Comparison of ENCODE assay signal across 8 mouse cellular contexts in the genomic region with DNA sequence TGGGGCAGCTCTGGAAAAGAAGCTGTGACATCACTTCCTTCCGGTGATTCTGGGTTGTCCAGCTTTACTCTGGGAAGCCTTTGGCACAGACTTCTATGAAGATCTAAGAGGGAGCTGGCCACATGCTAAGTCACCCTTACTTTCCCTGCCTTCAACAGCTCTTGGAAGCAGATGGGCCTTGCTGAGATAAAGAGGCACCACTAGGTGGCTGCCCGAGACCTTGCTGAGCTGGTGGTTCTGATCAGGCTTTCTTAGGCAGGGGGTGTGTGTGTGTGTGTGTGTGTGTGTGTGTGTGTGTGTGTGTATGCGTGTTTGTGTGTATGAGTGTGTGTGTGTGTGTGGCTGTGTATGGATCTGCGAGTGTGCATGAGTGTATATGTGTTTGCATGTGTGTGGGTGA. TPM values are rescaled to one million over a fixed set of nuclear protein-coding genes. Genes with fewer than 3 reads are reported as not detected.
DNase-seq lines count a peak whose midpoint lies in the region; ATAC-seq and TF ChIP-seq lines count a peak whose summit lies in the region.

No protein-coding gene starts in this region.

- ATAC-seq in lung, postnatal 0 days: peak; percentile 46; the same call in 1 of the 2 replicates
- no peak for ATAC-seq in activated CD4-positive, CD25-positive, alpha-beta regulatory T cell, adult 4 months

- TF ChIP-seq EP300 in lung, postnatal 0 days (IDR thresholded peaks at IDR 0.05): no peak

- H3K4me3 ChIP-seq in embryonic facial prominence, embryonic 10.5 days: no peak overlapping the region
- H3K4me3 ChIP-seq in lung, postnatal 0 days (ENCODE audit: low read depth, low read length): no peak overlapping the region

- peaks cover 46% of the 10 kb centered on the region for H3K4me1 ChIP-seq in embryonic facial prominence, embryonic 10.5 days
- H3K4me1 ChIP-seq in lung, postnatal 0 days (ENCODE audit: insufficient read depth, low read depth, low read length): peaks cover 7% of the 10 kb centered on the region; the same call in 1 of the 2 replicates

- peaks cover 16% of the 10 kb centered on the region; the same call in 1 of the 2 replicates for H3K27me3 ChIP-seq in embryonic facial prominence, embryonic 10.5 days (replicated peaks; ENCODE audit: low read depth, poor library complexity, severe bottlenecking)
- H3K27me3 ChIP-seq in lung, postnatal 0 days (replicated peaks; ENCODE audit: insufficient read depth, low read length): no peaks in the 10 kb centered on the region

- intact Hi-C loops in heart, postnatal 36 days (cut with DNase I): loop anchor here (2.0 to 10.0 kb wide), 4 partner anchors 58 to 340 kb away; no protein-coding TSS in a partner anchor

- peak; percentile 33 for DNase-seq in urinary bladder, postnatal 14 days (ENCODE audit: low spot score)
- no peak for DNase-seq in urinary bladder, postnatal 25 days (ENCODE audit: low spot score)
- DNase-seq in embryonic facial prominence, embryonic 10.5 days (ENCODE audit: low spot score): peak; percentile 70
- peak; percentile 39 to 46 for DNase-seq in heart, postnatal 36 days
- peak; percentile 30 to 70 for DNase-seq in layer of hippocampus, adult 18-20 months (ENCODE audit: low spot score in 2 of 2)
- DNase-seq in lung, postnatal 0 days (ENCODE audit: low spot score): peak; percentile 75
- DNase-seq in right cerebral cortex, adult 2 months (ENCODE audit: low spot score in 2 of 2): peak; percentile 52 to 57

- H3K36me3 ChIP-seq in embryonic facial prominence, embryonic 10.5 days (replicated peaks): no peaks in the 10 kb centered on the region
- H3K36me3 ChIP-seq in lung, postnatal 0 days (ENCODE audit: insufficient read depth, low read length): no peaks in the 10 kb centered on the region

- peak; percentile 93 for TF ChIP-seq CTCF in lung, postnatal 0 days (IDR thresholded peaks at IDR 0.05)

- WGBS in embryonic facial prominence, embryonic 10.5 days: 30% methylated on average over 4 of the region's 4 CpGs
- 12% methylated on average over 4 of the region's 4 CpGs for WGBS in lung, postnatal 0 days

- H3K27ac ChIP-seq in embryonic facial prominence, embryonic 10.5 days (replicated peaks): 0 out of 2 replicates have a peak overlapping the region, but pooled peaks have one; percentile 35
- H3K27ac ChIP-seq in lung, postnatal 0 days (ENCODE audit: low read length): no peak overlapping the region

- no peak overlapping the region for H3K9ac ChIP-seq in lung, postnatal 0 days (replicated peaks; ENCODE audit: low read depth)

- no peaks in the 10 kb centered on the region for H3K9me3 ChIP-seq in embryonic facial prominence, embryonic 10.5 days
- no peaks in the 10 kb centered on the region for H3K9me3 ChIP-seq in lung, postnatal 0 days (ENCODE audit: low read length)

- no peak overlapping the region for H3K4me2 ChIP-seq in lung, postnatal 0 days (replicated peaks; ENCODE audit: low read depth, low read length)

RNA-seq across cellular contexts. Expression of a gene that starts 13.4 kb away (rescaled TPM):
- polyA plus RNA-seq in embryonic facial prominence, embryonic 10.5 days (2016; fragmentation: Nextera tagmentation; extraction: Ambion mirVana): 9.3 and 9.9 TPM in 2 replicates
- total RNA-seq in heart, postnatal 36 days (2021): 1 to 10 TPM; 2.1 to 2.4 TPM
- total RNA-seq in layer of hippocampus, adult 18-20 months (2021): 1 to 10 TPM; 1.7 TPM
- polyA plus RNA-seq in lung, postnatal 0 days (2015; fragmentation: Nextera tagmentation; extraction: Ambion mirVana): 2.4 and 3.5 TPM in 2 replicates
- 1 to 10 TPM in 1 of 2 experiments, under 1 TPM in 1; 0.89 to 1.6 TPM for polyA plus RNA-seq in activated CD4-positive, CD25-positive, alpha-beta regulatory T cell, adult 4 months (2017; shearing (Covaris generic))
